Mouse (Mus musculus) forebrain, embryonic 14.5 days (tissue): ENCODE data around the gene Apbb2. TPM values are rescaled to one million over a fixed set of nuclear protein-coding genes. Genes with fewer than 3 reads are reported as not detected.

Source experiments
- polyA plus RNA-seq: library from polyadenylated mRNA; unstranded; fragments of >200 nt; fragmentation: Nextera tagmentation; extraction: Ambion mirVana; gene quantifications from 2 replicates; pipeline ENCODE4 v1.2.1, GENCODE M21; 2014

Apbb2 gene
- polyA plus RNA-seq, 1 experiment from 2014 or later, result 60.6 TPM

Other genes starting within 250 kb of the Apbb2 start
- 1,206 and 1,411 TPM in 2 replicates for gene Uchl1, start 57.3 kb upstream of the Apbb2 start, polyA plus RNA-seq
- 55.6 and 77.6 TPM in 2 replicates for gene Limch1, start 127.0 kb upstream of the Apbb2 start, polyA plus RNA-seq